Mouse (Mus musculus) cerebellum, adult 9-10 months (tissue): ENCODE data around the gene Lama5.
A peak's percentile ranks its signal among the peaks of the same experiment; 100 is the strongest.
"Not testable (repeated sequence)": the region's sequence is repeated elsewhere in the genome, so short reads cannot be mapped to it uniquely, and the experiment has no call there.

Source experiments
- DNase-seq: peaks from one replicate; pipeline ENCODE4 v3.0.0; 2022

Lama5 gene

GRCm38 (mm10) chr2:180225762-180226378, at the start of gene Lama5:
Lama5 (minus strand) TSS chr2:180225859.
- no peak for DNase-seq

DNA sequence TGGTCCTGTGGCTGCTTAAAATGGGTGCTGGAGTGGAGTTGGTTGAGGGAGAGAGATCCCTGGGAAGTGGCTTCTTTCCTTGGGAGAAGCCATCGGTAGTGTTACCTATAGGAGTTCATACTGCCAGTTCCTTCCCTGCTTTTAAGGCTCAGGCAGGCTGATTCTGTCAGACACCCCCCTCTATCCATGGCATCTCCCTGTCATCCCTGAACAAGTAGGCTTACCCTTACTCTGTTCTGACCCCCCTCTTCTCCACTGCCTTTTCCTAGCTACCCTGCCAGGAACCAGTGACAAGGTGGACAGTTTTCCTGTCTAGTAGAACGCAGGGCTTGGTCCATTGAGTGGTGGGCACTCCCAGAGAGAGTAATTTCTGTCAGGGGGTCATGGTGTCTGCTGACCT, 48.9 kb upstream of the Lama5 start:
- peak; percentile 49 for DNase-seq

- peak; percentile 94 for DNase-seq
Observed at GRCm38 (mm10) chr2:180273394-180274244, 48.0 kb upstream of the Lama5 start, which contains the start of gene Cables2. Cables2 (minus strand) TSS chr2:180273496.

GRCm38 (mm10) chr2:180272884-180273321, 47.2 kb upstream of the Lama5 start:
- DNase-seq: peak; percentile 76

GRCm38 (mm10) chr2:180271804-180272395, 46.2 kb upstream of the Lama5 start:
- no peak for DNase-seq

- DNase-seq: no peak
Observed at GRCm38 (mm10) chr2:180270537-180271255, 45.0 kb upstream of the Lama5 start.

GRCm38 (mm10) chr2:180269329-180269728, 43.7 kb upstream of the Lama5 start:
- DNase-seq: no peak

DNA sequence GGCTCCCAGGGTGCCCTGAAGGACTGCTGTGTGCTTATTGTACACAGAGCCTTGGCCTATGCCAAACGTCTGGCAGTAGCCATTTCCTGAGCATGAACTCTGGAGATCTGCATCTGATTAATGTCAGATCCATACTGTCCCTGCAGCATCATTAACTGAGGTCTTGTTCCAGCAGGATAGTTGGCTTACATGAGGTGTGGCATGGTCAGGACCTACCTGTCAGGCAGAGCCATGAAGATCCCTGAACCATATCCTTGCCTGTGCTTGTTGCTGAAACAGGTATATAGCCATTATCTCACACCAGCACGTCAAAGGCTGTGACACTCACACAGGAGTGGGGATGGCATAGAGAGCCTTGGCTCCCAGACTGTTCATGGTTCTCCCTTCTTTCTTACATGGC, 42.3 kb upstream of the Lama5 start:
- DNase-seq: no peak

GRCm38 (mm10) chr2:180262891-180263290, 37.2 kb upstream of the Lama5 start:
- no peak for DNase-seq

GRCm38 (mm10) chr2:180262441-180262840, 36.8 kb upstream of the Lama5 start:
- no peak for DNase-seq

DNA sequence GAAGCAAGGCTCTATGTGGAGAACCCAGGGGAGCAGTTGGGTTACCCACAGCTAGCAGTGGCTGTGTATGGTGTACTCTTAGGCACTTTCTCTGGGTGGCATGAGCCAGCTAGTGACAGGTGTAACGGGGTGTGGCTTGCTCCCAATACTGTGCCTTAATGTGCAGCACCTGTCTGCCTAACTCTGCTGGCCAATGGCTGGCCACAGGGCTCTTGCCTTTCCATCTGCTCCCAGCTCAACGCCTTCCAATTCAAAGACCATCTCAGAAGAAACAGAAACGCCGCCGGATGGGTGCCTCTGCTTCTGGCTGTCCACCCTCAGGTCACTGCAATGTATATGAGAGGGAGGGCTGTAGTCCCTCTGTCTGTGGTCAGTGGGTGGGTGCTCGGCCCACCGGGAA, 36.2 kb upstream of the Lama5 start:
- DNase-seq: no peak

DNA sequence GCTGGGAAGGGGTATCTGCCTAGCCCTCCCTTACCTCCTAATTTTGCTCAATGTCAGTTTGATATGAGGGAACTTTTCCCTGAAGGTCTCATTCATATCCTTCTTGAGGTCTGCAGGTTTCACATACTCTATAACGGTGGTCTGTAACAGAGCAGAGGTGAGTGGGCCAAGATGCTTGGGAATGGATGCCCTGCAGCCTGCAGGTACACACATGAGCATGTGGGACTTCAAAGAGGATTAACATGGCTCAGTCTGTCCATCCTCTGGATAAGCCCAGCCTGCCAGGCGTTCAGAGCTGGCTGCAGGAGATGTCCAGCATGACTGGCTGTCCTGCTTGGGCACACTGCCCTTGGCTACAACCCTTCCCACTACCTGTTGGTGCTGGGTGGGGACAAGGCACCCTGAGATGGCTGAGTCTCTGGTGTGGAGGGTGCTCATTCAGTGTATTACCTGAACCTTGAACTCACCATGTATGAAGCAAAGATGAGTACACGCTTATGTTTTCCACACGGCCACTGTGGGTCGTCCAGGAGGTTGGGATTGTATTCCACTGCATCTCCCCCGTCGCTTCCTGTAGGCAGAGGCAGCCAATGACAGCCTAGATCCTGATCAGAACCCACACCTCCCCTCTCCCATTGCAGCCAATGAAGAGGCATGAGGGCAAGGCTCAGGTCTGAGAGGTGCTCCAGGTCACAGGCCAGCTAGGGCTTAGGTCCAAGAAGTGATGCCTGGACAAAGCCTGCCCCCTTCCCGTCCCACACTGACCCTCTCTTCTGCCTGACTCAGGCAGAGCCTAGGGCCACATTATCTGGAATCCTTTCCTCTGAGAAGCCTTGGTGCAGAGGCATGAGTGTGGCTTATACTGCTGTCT, 35.2 kb upstream of the Lama5 start:
- DNase-seq: no peak

DNA sequence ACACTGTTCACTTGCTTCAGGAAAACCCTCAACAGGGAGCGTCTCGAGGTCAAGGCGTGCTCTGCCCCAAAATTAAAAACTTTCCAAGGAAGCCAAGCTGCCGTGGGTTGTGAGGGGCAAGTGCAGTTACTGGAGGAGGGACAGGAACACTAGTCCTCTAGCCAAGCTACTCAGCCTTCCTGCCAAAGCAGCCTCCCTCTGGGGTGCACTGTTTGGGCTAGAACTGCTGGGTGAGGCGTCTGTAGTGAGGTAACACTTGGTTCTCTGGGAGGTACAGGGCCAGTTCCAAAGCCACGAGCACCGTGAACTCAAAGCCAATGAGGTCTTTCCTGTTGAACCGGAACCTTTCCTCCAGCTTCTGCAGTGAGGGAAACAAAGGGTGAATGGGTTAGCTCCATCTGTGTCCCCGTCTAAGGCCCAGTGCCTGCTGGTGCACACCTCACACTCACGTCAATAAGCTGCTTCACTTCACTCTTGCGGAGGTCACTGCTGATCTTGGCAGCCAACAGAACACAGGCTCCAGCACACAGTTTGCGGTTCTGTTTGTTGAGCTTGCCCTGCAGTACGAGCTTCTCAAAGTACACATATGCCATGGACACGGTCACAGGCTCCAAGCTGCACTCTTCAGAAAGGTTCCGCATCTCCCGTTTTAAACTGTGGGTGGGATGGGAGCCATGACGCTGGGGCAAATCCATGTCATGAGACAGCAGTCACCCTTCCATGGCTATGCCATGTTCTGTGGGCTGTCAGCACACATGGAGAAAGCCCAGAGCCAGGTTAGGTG, 34.4 kb upstream of the Lama5 start:
- DNase-seq: not testable (repeated sequence)

- not testable (repeated sequence) for DNase-seq
Observed at GRCm38 (mm10) chr2:180258951-180259484, 33.4 kb upstream of the Lama5 start.

DNA sequence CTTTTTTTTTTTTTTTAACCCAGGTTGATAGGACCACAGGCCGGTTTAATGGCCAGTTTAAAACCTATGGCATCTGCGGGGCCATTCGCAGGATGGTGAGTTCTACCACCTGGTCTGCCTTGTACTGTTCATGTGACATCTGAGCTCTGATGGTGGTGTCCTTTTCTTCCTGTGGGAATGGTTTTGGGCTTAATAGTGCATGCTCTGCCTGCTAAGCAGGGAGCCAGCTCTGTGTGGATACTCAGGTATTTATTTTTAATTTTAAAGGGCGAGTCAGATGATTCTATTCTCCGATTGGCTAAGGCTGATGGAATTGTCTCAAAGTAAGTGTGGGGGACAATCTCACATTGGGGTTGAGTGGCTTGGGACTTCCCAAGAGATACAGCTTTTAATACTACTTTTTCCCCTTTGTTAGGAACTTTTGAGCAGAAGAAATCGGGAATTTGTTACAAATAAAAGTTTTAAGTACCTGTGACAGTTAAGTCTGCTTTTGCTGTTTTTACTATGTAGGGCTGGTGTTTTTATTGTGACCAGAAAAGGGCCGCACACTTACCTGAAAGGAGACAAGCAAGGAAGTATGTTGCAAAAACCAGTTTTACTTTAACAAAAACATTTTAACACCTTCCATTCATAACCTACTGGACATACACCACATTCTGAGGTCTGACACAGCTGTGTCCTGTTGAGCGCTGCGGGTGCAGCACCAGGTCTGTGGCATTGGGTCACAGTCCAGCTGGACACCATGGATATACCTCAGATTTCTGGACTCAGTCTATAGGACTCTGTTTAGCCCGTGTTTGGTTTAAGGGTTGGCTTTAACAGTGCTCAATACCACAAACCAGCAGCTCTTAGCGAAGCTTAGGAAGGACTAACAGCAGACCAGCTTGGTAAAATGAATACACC, 32.6 kb upstream of the Lama5 start:
- no peak for DNase-seq

- DNase-seq: peak; percentile 98
Observed at GRCm38 (mm10) chr2:180257001-180257521, 31.4 kb upstream of the Lama5 start, which contains the start of gene Rps21. Rps21 (plus strand) TSS chr2:180257377.

DNA sequence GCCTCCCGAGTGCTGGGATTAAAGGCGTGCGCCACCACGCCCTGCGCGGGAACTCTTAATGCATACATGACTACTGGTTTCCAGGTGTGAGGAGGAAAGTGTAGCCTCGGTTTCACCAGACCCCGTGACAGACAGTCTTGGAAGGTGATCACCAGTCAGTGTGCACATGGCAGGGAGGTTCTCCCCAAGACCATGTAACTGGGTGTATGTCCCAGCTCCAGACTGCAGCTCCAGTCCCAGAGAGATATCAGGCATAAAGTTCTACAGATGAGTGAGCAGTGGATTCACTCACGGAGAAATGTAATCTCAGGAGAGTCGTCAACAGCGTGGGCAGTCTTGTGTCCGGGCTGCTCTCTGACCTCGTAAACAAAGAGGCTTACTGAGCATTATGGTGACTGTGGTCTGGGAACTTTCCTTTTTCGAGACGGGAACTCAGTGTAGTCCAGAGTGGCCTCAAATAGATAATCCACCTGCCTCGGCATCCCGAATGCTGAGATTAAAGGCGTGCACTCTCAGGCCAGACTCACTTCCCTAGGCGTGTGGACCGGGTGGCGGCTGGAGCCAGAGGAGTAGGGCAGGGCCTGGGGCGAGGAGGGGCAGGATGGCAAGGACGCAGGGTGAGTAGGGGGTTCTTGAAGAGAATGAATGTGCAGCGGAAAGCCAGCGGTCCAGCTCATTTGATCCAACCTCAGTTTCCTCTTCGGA, 30.8 kb upstream of the Lama5 start:
- no peak for DNase-seq

GRCm38 (mm10) chr2:180255701-180256100, 30.0 kb upstream of the Lama5 start:
- no peak for DNase-seq
